In the genomic region with DNA sequence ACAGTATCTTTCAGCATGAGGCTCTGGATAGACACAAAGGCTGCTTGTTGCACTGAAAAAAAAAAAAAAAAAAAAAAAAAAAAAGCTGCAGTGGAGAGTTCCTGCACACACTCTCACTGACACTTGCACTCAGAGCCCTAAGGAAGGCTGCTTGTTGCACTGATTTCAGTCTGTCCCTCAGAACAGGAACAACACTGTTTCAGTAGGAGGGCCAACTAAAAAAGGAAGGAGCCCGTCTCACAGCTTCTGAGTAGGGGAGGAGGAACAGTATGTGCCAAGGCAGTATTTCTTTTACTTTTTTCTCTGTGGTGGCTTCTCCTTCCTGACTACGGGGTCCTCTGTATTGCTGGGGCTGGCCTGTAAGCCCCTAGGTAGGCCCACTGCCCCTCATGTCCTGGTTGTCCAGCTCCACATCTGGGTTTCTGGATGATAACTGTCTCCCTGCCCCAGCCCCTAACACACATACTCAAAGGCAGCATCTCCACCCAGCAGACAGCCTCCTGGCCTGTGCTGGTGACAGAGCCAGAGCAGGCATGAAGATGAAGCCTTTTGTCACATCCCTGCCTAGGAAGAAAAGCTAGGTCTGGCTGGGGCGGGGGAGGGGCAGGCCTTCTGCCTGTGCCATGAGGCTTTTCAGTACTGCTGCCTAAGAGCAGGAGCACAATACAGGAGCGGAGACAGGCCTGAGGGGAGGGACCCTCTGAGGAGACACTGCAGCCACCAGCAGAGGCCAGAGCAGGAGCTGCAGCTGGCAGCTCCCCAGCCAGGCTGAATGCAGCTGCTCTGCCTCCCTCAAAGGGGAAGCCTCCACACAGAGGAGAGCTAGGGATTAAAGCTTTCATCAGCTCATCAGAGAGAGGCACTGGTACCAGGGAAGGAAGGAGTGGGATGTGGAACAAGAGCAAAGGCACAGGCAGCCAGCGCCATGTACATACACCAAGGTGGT, we compare ENCODE assay signal across 8 mouse cellular contexts.
DNase-seq lines count a peak whose midpoint lies in the region; ATAC-seq and TF ChIP-seq lines count a peak whose summit lies in the region.
"Not testable (repeated sequence)": the region's sequence is repeated elsewhere in the genome, so short reads cannot be mapped to it uniquely, and the experiment has no call there.

No protein-coding gene starts in this region.

- WGBS in embryonic facial prominence, embryonic 11.5 days: 26% methylated on average over 5 of the region's 5 CpGs
- 26% methylated on average over 4 of the region's 5 CpGs for WGBS in hindbrain, postnatal 0 days
- WGBS in lung, embryonic 15.5 days: 41% methylated on average over 4 of the region's 5 CpGs
- WGBS in midbrain, embryonic 15.5 days: 1% methylated on average over 4 of the region's 5 CpGs

- H3K4me1 ChIP-seq in embryonic facial prominence, embryonic 11.5 days (ENCODE audit: control insufficient read depth, insufficient read depth, low read length); hindbrain, postnatal 0 days (ENCODE audit: insufficient read depth, low read length): not testable (repeated sequence)
- peaks cover 23% of the 10 kb centered on the region for H3K4me1 ChIP-seq in lung, embryonic 15.5 days
- H3K4me1 ChIP-seq in midbrain, embryonic 15.5 days: peaks cover 13% of the 10 kb centered on the region

- ATAC-seq in embryonic facial prominence, embryonic 11.5 days (replicated peaks; ENCODE audit: insufficient number of reproducible peaks, low FRiP score, low TSS enrichment, low read depth): peak; percentile 98
- peak; percentile 94 for ATAC-seq in hindbrain, postnatal 0 days
- peak; percentile 78 for ATAC-seq in lung, embryonic 15.5 days (ENCODE audit: borderline replicate concordance, extremely low read depth, low FRiP score, low TSS enrichment)
- ATAC-seq in midbrain, embryonic 15.5 days (replicated peaks): peak; percentile 95

- H3K36me3 ChIP-seq in embryonic facial prominence, embryonic 11.5 days (replicated peaks; ENCODE audit: control insufficient read depth, insufficient read depth, low read depth, low read length); hindbrain, postnatal 0 days (ENCODE audit: insufficient read depth, low read length); lung, embryonic 15.5 days; midbrain, embryonic 15.5 days (replicated peaks): not testable (repeated sequence)

- H3K9me3 ChIP-seq in embryonic facial prominence, embryonic 11.5 days (replicated peaks; ENCODE audit: control insufficient read depth, low read length); hindbrain, postnatal 0 days (ENCODE audit: low read length); lung, embryonic 15.5 days; midbrain, embryonic 15.5 days: not testable (repeated sequence)

- H3K9ac ChIP-seq in embryonic facial prominence, embryonic 11.5 days (replicated peaks; ENCODE audit: low read length); hindbrain, postnatal 0 days (replicated peaks; ENCODE audit: low read length); lung, embryonic 15.5 days; midbrain, embryonic 15.5 days: not testable (repeated sequence)

- TF ChIP-seq CTCF in hindbrain, postnatal 0 days (IDR thresholded peaks at IDR 0.05; ENCODE audit: low read depth): not testable (repeated sequence)

- intact Hi-C loops in left cerebral cortex, postnatal 25 days (cut with DNase I): not testable (repeated sequence)

- DNase-seq in A20 (ENCODE audit: low read depth, low spot score): peak; percentile 62
- DNase-seq in embryonic facial prominence, embryonic 11.5 days (ENCODE audit: low spot score): peak; percentile 11
- peak; percentile 93 for DNase-seq in heart, adult 11 months
- DNase-seq in hindbrain, postnatal 0 days (ENCODE audit: low spot score): peak; percentile 43
- peak; percentile 44 to 71 for DNase-seq in left cerebral cortex, postnatal 25 days (ENCODE audit: low spot score in 2 of 2)
- DNase-seq in right cerebral cortex, postnatal 25 days: peak; percentile 21

- H3K27ac ChIP-seq in embryonic facial prominence, embryonic 11.5 days (replicated peaks; ENCODE audit: low read depth, low read length): 0 out of 2 replicates have a peak overlapping the region, but pooled peaks have one; percentile 41
- peak overlapping the region; percentile 56 for H3K27ac ChIP-seq in hindbrain, postnatal 0 days
- peak overlapping the region; percentile 80 for H3K27ac ChIP-seq in lung, embryonic 15.5 days
- peak overlapping the region; percentile 78 for H3K27ac ChIP-seq in midbrain, embryonic 15.5 days

- not testable (repeated sequence) for H3K4me3 ChIP-seq in embryonic facial prominence, embryonic 11.5 days (ENCODE audit: low read depth, low read length); hindbrain, postnatal 0 days (ENCODE audit: low read length); lung, embryonic 15.5 days; midbrain, embryonic 15.5 days

- H3K27me3 ChIP-seq in embryonic facial prominence, embryonic 11.5 days (ENCODE audit: control insufficient read depth, insufficient read depth, low read length); hindbrain, postnatal 0 days (ENCODE audit: insufficient read depth, low read length); lung, embryonic 15.5 days; midbrain, embryonic 15.5 days (replicated peaks): not testable (repeated sequence)

- not testable (repeated sequence) for H3K4me2 ChIP-seq in embryonic facial prominence, embryonic 11.5 days (ENCODE audit: low read depth, low read length); hindbrain, postnatal 0 days (ENCODE audit: low read depth, low read length); lung, embryonic 15.5 days; midbrain, embryonic 15.5 days

Comparison
In these comparisons a context has a peak if more than half of its experiments do, and no peak if none do; other contexts are left out.
1. DNase-seq: peak in every context shown above with its lines; median percentile 93 in heart, adult 11 months; 62 in A20; 58 in left cerebral cortex, postnatal 25 days; 43 in hindbrain, postnatal 0 days; 21 in right cerebral cortex, postnatal 25 days; 11 in embryonic facial prominence, embryonic 11.5 days.